Mouse (Mus musculus) E14TG2a.4 (cell line): ENCODE results near the gene Rfx6.

Experiments
- CTCF ChIP-seq: conservative IDR thresholded peaks from 2 replicates; pipeline ENCODE4 v1.5.1; 2014; ENCODE audit warnings: low read length
- NANOG ChIP-seq: IDR thresholded peaks from 2 replicates; pipeline ENCODE4 v1.6.1; 2014; ENCODE audit warnings: borderline replicate concordance, low read length, mixed read lengths
- POU5F1 ChIP-seq: IDR thresholded peaks from 2 replicates; pipeline ENCODE4 v1.6.1; 2014; ENCODE audit warnings: low read length, borderline replicate concordance

DNA sequence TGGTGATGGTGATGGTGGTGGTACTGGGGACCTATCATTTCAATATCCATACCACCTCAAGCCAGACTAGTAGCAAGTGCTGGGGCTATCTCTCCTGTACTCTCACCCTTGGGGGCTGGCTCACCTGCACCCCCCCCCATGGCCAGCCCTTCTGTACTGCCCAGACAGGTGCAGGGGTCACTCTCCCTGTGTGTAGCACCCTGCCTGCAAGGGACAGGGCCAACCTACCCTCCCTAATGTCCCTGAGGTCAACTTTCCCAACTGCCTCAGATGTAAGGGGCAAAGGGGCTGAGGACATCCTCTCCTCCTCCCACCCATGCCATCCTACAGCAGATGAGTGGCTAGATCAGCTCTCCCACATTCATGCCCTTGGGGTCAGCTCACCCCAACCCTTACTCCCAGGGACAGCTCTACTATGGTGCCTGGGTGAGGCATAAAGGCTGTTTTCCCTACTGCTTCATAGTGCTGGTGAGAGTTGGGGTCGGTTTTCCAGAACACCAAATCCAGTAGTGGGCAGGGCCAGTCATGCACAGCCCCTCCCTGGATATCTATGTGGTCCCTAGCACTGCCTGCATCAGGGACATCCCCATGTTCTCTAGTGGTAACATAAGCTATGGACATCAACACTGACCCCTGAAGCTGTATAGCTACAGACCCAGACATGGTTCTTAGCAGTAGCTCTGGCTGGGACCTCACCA is 5.3 kb upstream of the Rfx6 start:
- no peak for TF ChIP-seq CTCF
- TF ChIP-seq POU5F1, result no peak
- TF ChIP-seq NANOG, result no peak
